Mouse (Mus musculus): ENCODE measurements around the gene Ski. TPM values are rescaled to one million over a fixed set of nuclear protein-coding genes. Genes with fewer than 3 reads are reported as not detected.

Ski gene
- polyA plus RNA-seq, 1 experiment from 2014 or later = 12.3 TPM

GRCm38 (mm10) chr4:155113766-155114410, 108.5 kb downstream of the Ski start:
- H3K36me3 ChIP-seq = no peaks in the 10 kb centered on the region
- no peaks in the 10 kb centered on the region for H3K27me3 ChIP-seq (replicated peaks)
- 61% methylated on average over 8 of the region's 8 CpGs for WGBS
- H3K4me1 ChIP-seq = 0 out of 2 replicates have a peak, but pooled peaks cover 10% of the 10 kb centered on the region
- no peak for ATAC-seq (ENCODE audit: low FRiP score, low read depth)
- no peak overlapping the region for H3K9ac ChIP-seq
- H3K4me2 ChIP-seq (replicated peaks) = no peak overlapping the region
- H3K9me3 ChIP-seq = no peaks in the 10 kb centered on the region
- H3K4me3 ChIP-seq = no peak overlapping the region
- no peak overlapping the region for H3K27ac ChIP-seq

DNA sequence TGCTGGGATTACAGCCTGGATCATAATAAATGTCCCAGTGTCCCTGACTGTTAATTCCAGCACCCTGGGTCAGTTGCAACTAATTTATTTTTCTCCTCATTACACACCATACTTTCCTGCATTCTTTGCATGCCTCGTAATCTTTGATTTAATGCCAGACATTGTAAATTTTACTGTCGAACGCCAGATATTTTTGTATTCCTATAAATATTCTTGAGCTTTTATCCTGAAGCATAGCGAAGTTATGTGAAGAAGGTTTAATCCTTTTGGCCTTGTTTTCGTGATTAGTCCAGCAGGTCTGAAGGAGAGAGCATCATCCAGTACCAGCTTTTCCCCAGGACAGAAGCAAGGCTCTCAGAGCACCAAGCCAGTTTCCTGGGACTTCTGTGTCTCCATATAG, 112.9 kb downstream of the Ski start:
- Histone ChIP-seq H3K4me1 (no peaks in the 10 kb centered on the region), H3K4me3 (no peak overlapping the region), H3K36me3 (no peaks in the 10 kb centered on the region), H3K4me2 (replicated peaks) (no peak overlapping the region), H3K27ac (no peak overlapping the region), H3K9me3 (no peaks in the 10 kb centered on the region), H3K9ac (no peak overlapping the region), H3K27me3 (replicated peaks) (no peaks in the 10 kb centered on the region)
- ATAC-seq (ENCODE audit: low FRiP score, low read depth) = no peak
- WGBS = 81% methylated on average over 5 of the region's 5 CpGs

DNA sequence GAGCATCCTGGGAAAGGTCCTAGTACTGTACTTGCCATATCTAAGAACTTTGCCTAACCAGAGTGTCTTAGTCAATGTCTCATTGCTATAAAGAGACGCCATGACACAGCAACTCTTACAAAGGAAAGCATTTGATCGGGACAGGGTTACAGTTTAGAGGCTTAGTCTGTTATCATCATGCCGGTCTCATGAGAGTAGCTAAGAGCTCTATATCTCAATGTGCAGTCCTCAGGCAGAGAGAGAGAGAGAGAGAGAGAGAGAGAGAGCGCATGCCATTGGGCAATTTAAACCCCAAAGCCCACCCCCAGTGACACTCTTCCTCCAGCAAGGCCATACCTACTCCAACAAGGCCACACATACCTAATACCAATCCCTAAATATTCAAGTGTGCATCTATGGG, 114.5 kb downstream of the Ski start:
- no peak overlapping the region for H3K27ac ChIP-seq
- no peak overlapping the region for H3K9ac ChIP-seq
- H3K4me1 ChIP-seq = no peaks in the 10 kb centered on the region
- no peaks in the 10 kb centered on the region for H3K36me3 ChIP-seq
- WGBS = 94% methylated on average over 4 of the region's 4 CpGs
- ATAC-seq (ENCODE audit: low FRiP score, low read depth) = no peak
- H3K9me3 ChIP-seq = no peaks in the 10 kb centered on the region
- H3K4me3 ChIP-seq = no peak overlapping the region
- no peak overlapping the region for H3K4me2 ChIP-seq (replicated peaks)
- H3K27me3 ChIP-seq (replicated peaks) = no peaks in the 10 kb centered on the region

Other genes with a start within 250 kb of the Ski start
- gene Plch2, start 165.8 kb downstream of the Ski start, polyA plus RNA-seq (2016; fragmentation: Nextera tagmentation; extraction: Ambion mirVana) = 4.1 TPM in 2 replicates
- 16.6 and 17.3 TPM in 2 replicates for gene Pex10, start 155.6 kb downstream of the Ski start, polyA plus RNA-seq (2016; fragmentation: Nextera tagmentation; extraction: Ambion mirVana)
- gene Rer1, start 136.2 kb downstream of the Ski start, polyA plus RNA-seq (2016; fragmentation: Nextera tagmentation; extraction: Ambion mirVana) = 135 and 137 TPM in 2 replicates
- gene Morn1, start 136.0 kb downstream of the Ski start, polyA plus RNA-seq (2016; fragmentation: Nextera tagmentation; extraction: Ambion mirVana) = 6.0 and 6.1 TPM in 2 replicates
- gene Faap20, start 27.2 kb upstream of the Ski start, polyA plus RNA-seq (2016; fragmentation: Nextera tagmentation; extraction: Ambion mirVana) = 87.5 and 89.3 TPM in 2 replicates
- 33.3 and 35.8 TPM in 2 replicates for gene Prkcz, start 138.8 kb upstream of the Ski start, polyA plus RNA-seq (2016; fragmentation: Nextera tagmentation; extraction: Ambion mirVana)
- gene Gabrd, start 175.5 kb upstream of the Ski start, polyA plus RNA-seq (2016; fragmentation: Nextera tagmentation; extraction: Ambion mirVana) = 0.34 TPM in 1 of 2 replicates, not detected in the other
- 4.0 and 4.7 TPM in 2 replicates for gene Cfap74, start 186.6 kb upstream of the Ski start, polyA plus RNA-seq (2016; fragmentation: Nextera tagmentation; extraction: Ambion mirVana)
- gene Tmem52, start 246.5 kb upstream of the Ski start, polyA plus RNA-seq (2016; fragmentation: Nextera tagmentation; extraction: Ambion mirVana) = not detected in 2 replicates

All from neural tube, embryonic 12.5 days (tissue).